Mouse (Mus musculus): ENCODE data around the gene Lmntd2.

- TF ChIP-seq TCF12 (IDR thresholded peaks at IDR 0.05; ENCODE audit: insufficient read depth, poor library complexity, severe bottlenecking) (no peak), MYOD1 (IDR thresholded peaks at IDR 0.05; ENCODE audit: control insufficient read depth in 1 of 3, insufficient read length in 2 of 3, low read depth in 2 of 3) (no peak), POLR2A (IDR thresholded peaks at IDR 0.05; ENCODE audit: insufficient read length, low read depth) (no peak), MAX (IDR thresholded peaks at IDR 0.05; ENCODE audit: low read depth) (no peak), USF1 (IDR thresholded peaks at IDR 0.05; ENCODE audit: low read depth) (no peak), SRF (IDR thresholded peaks at IDR 0.05; ENCODE audit: control insufficient read depth, insufficient read length, low read depth) (no peak), E2F4 (IDR thresholded peaks at IDR 0.05; ENCODE audit: insufficient read depth) (no peak), CEBPB (IDR thresholded peaks at IDR 0.05; ENCODE audit: insufficient read depth, poor library complexity, severe bottlenecking) (no peak), TCF3 (IDR thresholded peaks at IDR 0.05; ENCODE audit: insufficient read length, low read depth) (no peak), POLR2AphosphoS2 (IDR thresholded peaks at IDR 0.05; ENCODE audit: insufficient read length, low read depth) (no peak), REST (IDR thresholded peaks at IDR 0.05; ENCODE audit: insufficient read depth, insufficient read length) (no peak)
Measured at GRCm38 (mm10) chr7:141213133-141213532, 747 bp downstream of the Lmntd2 start.
